Mouse (Mus musculus): ENCODE measurements around the gene Pik3cb. TPM values are rescaled to one million over a fixed set of nuclear protein-coding genes. Genes with fewer than 3 reads are reported as not detected.

Pik3cb gene
- 43.9 and 57.6 TPM in 2 replicates for total RNA-seq (2023)

DNA sequence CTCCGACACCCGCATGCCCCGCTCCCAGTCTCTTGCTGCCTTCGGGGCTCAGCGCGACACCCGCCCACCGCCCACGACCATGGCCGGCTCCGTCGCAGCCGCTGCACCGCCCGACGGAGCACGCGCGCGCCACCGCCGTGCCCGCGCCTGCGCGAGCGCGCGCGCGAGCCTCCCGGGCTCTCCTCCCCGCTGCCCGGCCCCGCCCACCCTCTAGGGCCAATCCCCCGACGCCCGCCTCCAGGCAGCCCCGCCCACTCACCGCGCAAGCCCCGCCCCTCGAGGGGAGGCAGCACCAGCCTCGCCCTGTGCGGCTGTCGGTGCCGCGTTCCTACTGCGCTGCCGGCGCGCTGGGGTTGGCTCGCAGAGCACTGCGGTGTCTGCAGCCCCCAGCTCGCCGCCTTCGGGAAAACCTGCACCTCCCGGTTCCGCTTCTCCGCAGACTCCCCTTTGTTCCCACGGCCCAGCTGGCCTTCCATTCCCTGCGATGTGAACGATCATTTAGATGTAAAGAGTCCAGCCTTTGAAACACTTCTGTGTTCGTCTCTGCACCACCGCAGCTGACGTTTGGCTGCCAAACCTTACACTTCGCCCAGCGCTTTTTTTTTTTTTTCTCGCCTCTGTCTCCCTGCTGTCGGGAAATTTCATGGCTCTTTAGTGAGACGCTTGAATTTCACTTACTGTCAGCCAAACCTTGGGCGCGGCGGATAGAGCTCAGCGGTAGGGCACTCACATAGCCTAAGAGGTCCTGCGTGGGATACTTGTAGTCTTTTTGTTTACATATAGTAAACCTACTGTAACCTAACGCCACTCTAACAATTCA lies at the start of gene Pik3cb:
TSS of gene Pik3cb (minus strand) at position 559 of the 820 bp plus-strand sequence.

GRCm38 (mm10) chr9:99035575-99035974 lies 104.8 kb downstream of the Pik3cb start, which contains the start of gene Gm1123:
Gene Gm1123, minus strand, starts transcription at chr9:99035715.

Other genes with a start within 250 kb of the Pik3cb start
- not detected in 2 replicates for gene 7420426K07Rik, start 237.5 kb downstream of the Pik3cb start, total RNA-seq (2023)
- gene Foxl2, start 185.3 kb downstream of the Pik3cb start, total RNA-seq (2023): not detected in 2 replicates
- 13.6 and 20.9 TPM in 2 replicates for gene Faim, start 154.2 kb downstream of the Pik3cb start, total RNA-seq (2023)
- gene Gm1123, start 104.9 kb downstream of the Pik3cb start, total RNA-seq (2023): not detected in 2 replicates
- gene Faiml, start 96.6 kb upstream of the Pik3cb start, total RNA-seq (2023): not detected in 2 replicates
- 6.2 and 9.7 TPM in 2 replicates for gene Cep70, start 102.7 kb upstream of the Pik3cb start, total RNA-seq (2023)
- not detected in 2 replicates for gene Esyt3, start 217.9 kb upstream of the Pik3cb start, total RNA-seq (2023)